Mouse (Mus musculus) c-Kit-positive CD71-negative TER-119-negative erythroid progenitor cells, embryonic 14.5 days (primary cell): Measurements from ENCODE around the gene Pin1.
"Not testable (repeated sequence)": the region's sequence is repeated elsewhere in the genome, so short reads cannot be mapped to it uniquely, and the experiment has no call there.

Experiments
- DNase-seq: peaks from one replicate; pipeline ENCODE4 v3.0.0-alpha.2; 2013; ENCODE audit warnings: low read depth

Gene Pin1

GRCm38 (mm10) chr9:20651602-20652259 is at the start of gene Pin1:
Gene Pin1, plus strand, starts transcription at chr9:20652095.
- DNase-seq = peak; percentile 98

GRCm38 (mm10) chr9:20606269-20606668 is 45.6 kb upstream of the Pin1 start:
- DNase-seq = no peak

GRCm38 (mm10) chr9:20607100-20607974 is 44.6 kb upstream of the Pin1 start:
- peak; percentile 80 for DNase-seq

GRCm38 (mm10) chr9:20609831-20610464 is 41.9 kb upstream of the Pin1 start:
- no peak for DNase-seq

- DNase-seq = no peak
Observed at GRCm38 (mm10) chr9:20611976-20612375, 39.9 kb upstream of the Pin1 start.

- no peak for DNase-seq
Observed at GRCm38 (mm10) chr9:20616685-20617084, 35.2 kb upstream of the Pin1 start.

GRCm38 (mm10) chr9:20631332-20631731 is 20.6 kb upstream of the Pin1 start:
- DNase-seq = no peak

- not testable (repeated sequence) for DNase-seq
Observed at GRCm38 (mm10) chr9:20635676-20636075, 16.2 kb upstream of the Pin1 start.

GRCm38 (mm10) chr9:20636256-20636655 is 15.6 kb upstream of the Pin1 start:
- no peak for DNase-seq

GRCm38 (mm10) chr9:20636790-20637189 is 15.1 kb upstream of the Pin1 start:
- DNase-seq = no peak

GRCm38 (mm10) chr9:20638552-20638951 is 13.3 kb upstream of the Pin1 start:
- DNase-seq = no peak

GRCm38 (mm10) chr9:20639486-20639885 is 12.4 kb upstream of the Pin1 start:
- no peak for DNase-seq

- no peak for DNase-seq
Observed at GRCm38 (mm10) chr9:20641501-20641900, 10.4 kb upstream of the Pin1 start.

GRCm38 (mm10) chr9:20642101-20642895 is 9.6 kb upstream of the Pin1 start, which contains the start of gene Ubl5:
Gene Ubl5, plus strand, starts transcription at chr9:20642878.
- DNase-seq = peak; percentile 90

- peak; percentile 83 for DNase-seq
Observed at GRCm38 (mm10) chr9:20642896-20643466, 8.9 kb upstream of the Pin1 start.

- no peak for DNase-seq
Observed at GRCm38 (mm10) chr9:20643781-20644180, 8.1 kb upstream of the Pin1 start.

GRCm38 (mm10) chr9:20644360-20645081 is 7.4 kb upstream of the Pin1 start, which contains the start of gene Fbxl12:
Gene Fbxl12, minus strand, starts transcription at chr9:20644767.
- DNase-seq = peak; percentile 65

GRCm38 (mm10) chr9:20645121-20645520 is 6.8 kb upstream of the Pin1 start:
- DNase-seq = no peak

- DNase-seq = no peak
Observed at GRCm38 (mm10) chr9:20652260-20652658, 364 bp downstream of the Pin1 start.

GRCm38 (mm10) chr9:20653859-20654258 is 2.0 kb downstream of the Pin1 start:
- no peak for DNase-seq

GRCm38 (mm10) chr9:20657546-20657945 is 5.7 kb downstream of the Pin1 start:
- DNase-seq = no peak
